Mouse (Mus musculus): ENCODE measurements around the gene Elovl1.

GRCm38 (mm10) chr4:118383271-118383670 lies 44.6 kb upstream of the Elovl1 start:
- TF ChIP-seq KAT2A (IDR thresholded peaks at IDR 0.05; ENCODE audit: insufficient replicate concordance, low read length) (no peak), CTCF (conservative IDR thresholded peaks at IDR 0.05 in 1 of 2, IDR thresholded peaks at IDR 0.05 in 1 of 2; ENCODE audit: low read depth in 2 of 2, low read length in 2 of 2) (no peak)
